Mouse (Mus musculus) T-helper 17 cell (primary cell): ENCODE measurements around the gene Clic1.

Source experiments
- in situ Hi-C, 2 experiments: fragments of 300-600 bp; cut with MboI, MseI; formaldehyde crosslinking; loops; 1 replicate in 1 of 2; 2 replicates in 1 of 2; pipeline ENCODE4 v1.15.1; 2025; ENCODE audit warnings: high pct_unique_total_duplicates in 2 of 2

Gene Clic1

DNA sequence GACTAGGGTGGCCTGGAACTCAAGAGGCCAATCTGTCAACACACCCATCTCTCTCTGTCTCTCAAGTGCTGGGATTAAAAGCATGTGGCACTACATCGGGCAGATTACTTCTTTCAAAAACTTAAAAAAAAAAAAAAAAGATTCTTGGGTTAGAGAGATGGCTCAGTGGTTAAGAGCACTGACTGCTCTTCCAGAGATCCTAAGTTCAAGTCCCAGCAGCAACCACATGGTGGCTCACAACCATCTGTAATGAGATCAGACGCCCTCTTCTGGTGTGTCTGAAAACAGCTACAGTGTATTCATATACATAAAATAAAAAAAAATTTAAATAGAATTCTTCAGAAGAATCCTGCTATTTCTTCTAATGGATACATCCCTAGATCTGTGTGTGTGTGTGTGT is 38.4 kb downstream of the Clic1 start:
- in situ Hi-C loops, result no loop called here

- in situ Hi-C loops, result no loop called here
Observed at GRCm38 (mm10) chr17:35088825-35089644, 39.3 kb downstream of the Clic1 start, which contains the start of gene Abhd16a. Gene Abhd16a, plus strand, starts transcription at chr17:35089263.

DNA sequence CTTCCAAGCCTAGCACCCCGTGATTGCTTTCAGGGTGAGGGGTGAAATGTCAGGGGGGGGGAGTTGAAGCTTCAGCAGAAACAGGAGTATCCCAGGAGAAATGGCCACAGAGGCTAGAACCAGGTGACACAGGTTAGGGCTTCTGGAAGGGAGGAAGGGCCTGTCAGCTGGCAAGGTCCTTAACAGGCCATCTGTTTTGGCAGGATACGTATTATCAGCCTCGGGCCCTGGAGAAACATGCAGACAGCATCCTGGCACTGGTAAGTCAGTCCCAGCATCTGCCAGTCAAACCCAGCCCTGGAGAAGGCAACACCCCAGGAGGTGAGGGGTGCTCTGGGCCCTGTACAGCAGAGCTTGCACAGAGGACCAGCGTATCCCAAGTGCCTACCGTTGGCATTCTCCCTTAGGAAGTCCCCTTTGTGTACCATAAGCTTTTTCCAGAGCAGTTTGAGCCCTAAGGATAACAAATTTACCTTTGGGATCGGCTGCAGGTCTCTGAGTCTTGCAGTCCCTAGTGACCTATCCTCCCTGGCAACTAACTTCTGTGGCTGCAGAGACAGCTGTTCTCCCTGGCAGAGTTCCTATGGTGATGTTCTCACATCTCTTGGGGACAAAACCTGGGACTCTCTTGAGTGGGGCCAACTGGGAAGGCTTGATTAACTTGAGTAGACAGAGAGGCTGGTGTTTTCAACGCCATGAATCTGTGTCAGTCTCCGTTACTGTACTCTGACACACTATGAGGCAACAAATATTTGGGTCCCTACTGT is 40.6 kb downstream of the Clic1 start:
- in situ Hi-C loops, result no loop called here

- in situ Hi-C loops, result no loop called here
Observed at GRCm38 (mm10) chr17:35092403-35093198, 42.8 kb downstream of the Clic1 start.

DNA sequence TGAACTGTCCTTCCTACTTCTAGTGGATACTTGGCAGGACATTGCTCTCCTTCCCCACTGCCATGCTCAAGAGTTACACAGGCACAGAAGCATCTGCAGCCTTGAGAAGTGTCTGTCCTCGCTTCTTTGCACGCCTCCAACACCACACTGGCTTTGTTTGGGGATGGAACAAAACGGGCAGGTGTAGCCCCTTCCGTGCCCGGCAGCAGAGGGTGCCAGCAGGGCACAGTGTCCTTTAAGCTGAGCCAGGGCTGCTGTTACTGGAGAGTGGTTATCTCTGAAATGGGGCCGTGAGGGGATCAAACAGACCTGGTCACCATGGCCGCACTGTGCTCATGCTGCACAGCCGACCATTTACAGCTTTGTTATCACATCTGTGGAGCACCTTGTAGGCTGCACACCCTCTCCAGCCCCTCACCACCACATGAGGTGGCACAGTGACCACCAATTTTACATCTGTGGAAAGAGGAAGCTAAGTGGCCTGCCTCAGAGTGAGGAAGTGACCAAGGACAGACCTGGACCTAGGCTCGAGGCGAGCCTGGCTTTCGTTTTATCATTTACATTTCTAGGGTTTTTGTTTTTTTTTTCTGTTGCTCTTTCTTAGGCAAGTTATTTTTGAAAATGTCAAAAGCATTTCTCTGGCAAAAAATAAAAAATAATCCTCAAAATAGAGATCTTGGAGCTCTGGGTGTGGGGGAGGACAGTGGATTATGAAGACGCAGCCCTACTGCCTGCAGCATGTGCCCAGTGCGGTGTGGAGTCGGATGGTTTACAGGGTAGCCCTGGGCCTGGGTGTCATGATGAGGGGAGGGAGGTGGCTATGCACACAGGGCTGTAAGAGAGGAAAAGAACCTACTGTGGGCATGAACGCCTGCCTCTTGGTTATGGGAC is 45.0 kb downstream of the Clic1 start:
- in situ Hi-C loops, result no loop called here

DNA sequence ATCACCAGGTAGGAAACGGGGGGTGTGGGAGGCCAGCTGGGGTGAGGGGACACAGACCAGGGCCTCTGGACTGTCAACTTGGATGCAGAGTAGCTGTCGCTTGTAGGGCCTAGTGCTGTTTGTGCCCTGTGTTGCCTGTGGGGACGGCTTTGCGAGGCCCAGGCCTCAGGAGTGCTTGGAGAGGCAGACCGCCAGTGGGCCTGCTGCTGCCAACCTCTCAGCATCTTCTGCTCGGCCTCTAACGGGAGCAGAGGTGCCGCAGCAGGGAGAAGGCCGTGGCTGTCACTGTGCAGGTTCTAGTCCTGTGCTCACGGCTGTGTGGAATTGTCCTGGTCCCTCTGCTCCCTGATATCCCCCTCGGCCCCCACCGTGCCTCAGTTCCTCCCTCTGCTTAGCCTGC is 46.8 kb downstream of the Clic1 start:
- in situ Hi-C loops, result no loop called here

GRCm38 (mm10) chr17:35097164-35097655 is 47.4 kb downstream of the Clic1 start:
- in situ Hi-C loops, result no loop called here

- in situ Hi-C loops, result no loop called here
Observed at GRCm38 (mm10) chr17:35100196-35100765, 50.5 kb downstream of the Clic1 start.

GRCm38 (mm10) chr17:35101161-35101560 is 51.4 kb downstream of the Clic1 start:
- in situ Hi-C loops, result no loop called here

DNA sequence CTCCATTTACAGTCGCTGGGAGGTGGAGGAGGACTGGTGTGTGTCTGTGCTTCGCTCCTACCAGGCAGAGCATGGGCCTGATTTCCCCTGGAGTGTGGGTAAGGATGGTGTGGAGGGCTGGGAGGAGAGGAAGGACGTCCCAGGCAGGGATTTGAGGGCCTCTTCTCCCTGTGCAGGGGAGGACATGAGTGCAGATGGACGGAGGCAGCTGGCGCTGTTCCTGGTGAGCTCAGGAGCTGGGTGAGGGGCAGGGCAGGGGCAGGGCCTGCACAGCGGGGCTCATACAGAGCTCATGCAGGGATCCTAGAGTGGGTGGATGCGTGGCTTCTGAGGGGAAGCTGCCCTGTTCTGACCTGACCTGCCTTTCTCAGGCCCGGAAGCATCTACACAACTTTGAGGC is 52.5 kb downstream of the Clic1 start:
- in situ Hi-C loops, result no loop called here

DNA sequence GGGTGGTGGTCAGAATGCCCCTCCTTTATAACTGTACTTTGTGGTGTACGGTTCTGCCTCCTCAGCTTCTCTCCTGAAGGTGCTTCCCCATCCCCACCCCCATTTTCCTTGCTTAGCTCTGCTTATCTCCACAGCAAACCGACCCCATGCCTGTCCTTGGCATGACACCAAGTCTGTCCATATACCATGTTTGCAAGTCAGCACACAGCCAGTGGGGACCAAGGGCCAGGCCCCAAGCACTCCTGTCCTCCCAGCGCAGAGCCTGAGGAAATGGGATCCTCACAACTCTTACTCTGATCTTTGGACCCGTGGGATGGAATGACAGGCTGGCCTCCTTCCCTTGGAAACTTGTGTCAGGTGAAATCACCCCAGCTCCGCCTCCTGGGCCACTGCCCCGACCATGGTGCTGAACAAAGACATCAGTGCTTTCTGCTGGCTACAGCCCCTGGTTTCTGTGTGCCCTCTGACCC is 53.5 kb downstream of the Clic1 start:
- in situ Hi-C loops, result no loop called here

GRCm38 (mm10) chr17:35104079-35104478 is 54.3 kb downstream of the Clic1 start:
- in situ Hi-C loops, result no loop called here

DNA sequence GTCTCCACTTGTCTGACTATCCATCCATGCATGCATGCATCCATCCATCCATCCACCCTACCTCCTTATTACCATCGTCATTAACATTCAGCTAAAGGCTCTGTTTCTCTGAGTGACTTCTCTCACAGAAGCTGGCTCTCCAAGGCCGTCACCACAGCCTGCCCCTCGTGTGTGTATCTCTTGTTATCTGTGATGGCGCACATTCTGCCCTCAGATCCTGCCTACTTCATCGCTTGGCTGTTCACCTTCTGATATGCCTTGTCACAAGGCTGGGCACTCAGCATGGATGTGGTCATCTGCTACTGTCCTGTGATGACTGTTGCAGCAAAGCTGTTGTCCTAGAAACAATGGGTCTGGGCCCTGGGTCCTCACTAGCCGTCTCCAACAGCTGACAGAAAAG is 55.0 kb downstream of the Clic1 start:
- in situ Hi-C loops, result no loop called here

GRCm38 (mm10) chr17:35105740-35106389 is 56.1 kb downstream of the Clic1 start:
- in situ Hi-C loops, result no loop called here

DNA sequence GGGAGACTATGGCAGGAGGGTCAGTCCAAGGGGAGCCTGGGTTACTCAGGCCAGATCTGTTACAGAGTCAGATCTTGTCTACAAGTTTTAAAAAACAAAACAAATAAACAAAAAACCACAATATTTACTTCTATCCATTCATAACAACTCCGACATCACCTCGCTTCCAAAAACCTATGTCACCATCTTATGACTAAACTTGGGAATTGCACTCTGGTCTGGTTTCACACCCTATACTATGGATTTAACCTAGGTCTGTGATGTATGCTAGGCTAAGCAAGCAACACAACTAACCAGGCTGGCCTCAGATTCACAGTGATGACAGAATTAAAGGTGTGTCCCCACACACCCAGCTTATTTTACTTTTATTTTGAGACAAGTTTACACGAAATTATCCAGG is 56.8 kb downstream of the Clic1 start:
- in situ Hi-C loops, result no loop called here

DNA sequence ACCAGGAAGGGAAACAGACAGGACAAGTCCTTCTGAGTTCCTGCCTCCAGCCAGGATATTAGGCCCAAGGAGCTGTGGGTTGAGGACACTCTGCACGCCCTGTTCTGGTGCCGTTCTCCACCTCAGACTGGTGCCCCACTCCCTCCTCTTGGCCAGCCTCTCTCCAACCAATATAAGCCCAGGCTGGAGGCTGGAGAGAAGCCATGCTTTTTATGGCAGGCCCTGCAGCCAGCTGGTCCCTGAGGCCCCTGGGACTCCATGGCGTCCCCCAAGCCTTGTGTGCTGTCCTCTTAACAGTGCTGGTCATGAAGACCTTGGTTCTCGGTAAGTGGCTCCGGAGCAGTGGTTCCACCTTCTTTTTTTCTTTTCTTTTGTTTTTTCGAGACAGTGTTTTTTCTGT is 58.3 kb downstream of the Clic1 start, which contains the start of gene Ly6g5c:
Gene Ly6g5c, plus strand, starts transcription at position 183 of the 400 bp plus-strand sequence.
- in situ Hi-C loops, result no loop called here
